Mouse (Mus musculus) spleen, postnatal 36 days (tissue): ENCODE results near the gene Slit1.

ENCODE experiments used
- DNase-seq, 2 experiments: peaks; one replicate each; pipeline ENCODE4 v3.0.0; 2022; ENCODE audit warnings: low spot score in 2 of 2, mixed read lengths in 1 of 2

Gene Slit1

GRCm38 (mm10) chr19:41656671-41657070 is 86.8 kb downstream of the Slit1 start:
- DNase-seq = no peak

GRCm38 (mm10) chr19:41655970-41656369 is 87.5 kb downstream of the Slit1 start:
- peak; percentile 38 to 55 for DNase-seq

GRCm38 (mm10) chr19:41655089-41655783 is 88.2 kb downstream of the Slit1 start:
- DNase-seq = no peak

GRCm38 (mm10) chr19:41651967-41652366 is 91.5 kb downstream of the Slit1 start:
- DNase-seq = no peak

GRCm38 (mm10) chr19:41649394-41649793 is 94.1 kb downstream of the Slit1 start:
- DNase-seq = peak; percentile 11 to 16

- peak; percentile 76 to 77 for DNase-seq
These were observed 96.4 kb downstream of the Slit1 start for GRCm38 (mm10) chr19:41646947-41647631.

GRCm38 (mm10) chr19:41643010-41643409 is 100.5 kb downstream of the Slit1 start:
- DNase-seq = peak; percentile 76 to 78

- no peak for DNase-seq
These were observed 108.5 kb downstream of the Slit1 start for GRCm38 (mm10) chr19:41634999-41635398.

GRCm38 (mm10) chr19:41634099-41634498 is 109.4 kb downstream of the Slit1 start:
- no peak for DNase-seq

DNA sequence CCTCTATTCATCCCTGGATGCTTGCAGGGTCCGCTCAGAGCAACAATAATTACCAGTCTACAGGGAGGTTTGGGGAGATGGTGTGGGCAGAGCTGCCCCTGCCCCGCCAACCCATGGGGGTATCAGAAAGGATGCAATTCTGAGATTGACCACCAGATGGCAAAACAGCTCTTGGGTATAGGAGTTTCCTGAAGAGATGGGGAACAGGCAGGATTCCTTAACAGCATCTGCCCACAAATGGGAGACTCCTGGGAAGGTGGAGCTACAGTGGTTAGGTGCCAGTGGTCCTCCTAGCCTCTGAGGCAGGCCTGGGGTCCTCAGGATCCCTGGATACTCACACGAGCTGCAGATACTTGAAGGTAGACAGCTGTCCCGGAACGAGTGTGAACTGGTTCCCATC is 113.9 kb downstream of the Slit1 start:
- DNase-seq = peak; percentile 47 to 53

GRCm38 (mm10) chr19:41628970-41629369 is 114.5 kb downstream of the Slit1 start:
- DNase-seq = no peak

DNA sequence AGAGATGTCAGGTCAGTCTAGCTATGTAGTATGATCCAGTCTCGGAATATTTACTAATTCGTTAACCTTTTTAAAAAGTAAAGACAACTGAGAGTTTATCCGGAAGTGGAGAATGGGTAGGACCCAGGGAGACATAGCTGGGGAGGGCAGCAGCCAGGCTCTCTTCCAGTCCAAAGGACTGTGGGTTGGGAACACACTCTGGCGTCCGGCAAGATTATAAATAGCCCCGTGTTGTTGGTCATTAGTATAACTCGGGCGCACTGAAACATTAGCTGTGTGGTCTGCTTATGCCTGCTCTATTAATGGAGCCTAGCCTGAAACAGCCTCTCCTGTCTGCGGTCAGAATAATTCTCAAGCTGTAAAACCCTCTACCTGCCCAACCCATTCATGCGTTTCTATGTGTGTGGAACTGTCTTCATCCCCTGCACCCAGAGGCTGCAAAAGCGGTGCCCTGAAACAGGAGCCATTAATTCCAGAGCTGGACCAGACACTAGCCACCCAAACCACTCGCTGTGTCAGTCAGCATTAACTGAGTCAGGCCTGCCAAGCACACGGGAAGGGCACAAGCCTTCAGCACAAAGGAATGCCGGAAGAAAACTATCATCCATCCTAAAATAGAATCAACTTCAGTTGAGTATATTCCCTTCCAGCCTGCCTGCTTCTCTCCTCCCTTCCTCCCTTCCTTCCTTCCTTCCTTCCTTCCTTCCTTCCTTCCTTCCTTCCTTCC is 122.9 kb downstream of the Slit1 start:
- DNase-seq = no peak

- peak in 1 of 2 experiments; percentile 26 for DNase-seq
These were observed 124.6 kb downstream of the Slit1 start for GRCm38 (mm10) chr19:41618771-41619385.

DNA sequence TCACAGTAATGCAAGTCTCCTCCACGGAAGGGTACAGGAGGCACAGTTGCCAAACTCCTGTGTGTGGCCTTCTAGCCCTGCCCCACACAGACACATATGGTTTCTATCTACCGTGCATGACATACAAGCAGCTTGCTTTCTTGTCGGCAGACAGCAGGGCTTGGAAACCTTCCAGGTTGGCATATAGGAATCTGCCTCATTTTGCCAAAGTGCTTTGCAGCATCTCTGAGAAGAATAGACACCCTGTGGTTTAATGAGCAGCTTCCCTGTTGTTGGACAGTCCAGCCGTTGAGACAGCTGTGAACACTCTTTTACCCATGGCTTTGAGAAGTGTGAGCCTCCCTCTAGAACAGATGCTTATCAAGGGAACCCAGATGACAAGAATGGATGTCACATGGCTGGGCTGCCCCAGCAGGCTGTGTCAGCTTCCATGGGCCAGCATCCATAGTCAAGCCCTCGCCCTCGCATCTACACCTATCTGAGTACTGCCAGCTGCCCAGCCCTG is 125.3 kb downstream of the Slit1 start:
- DNase-seq = no peak

GRCm38 (mm10) chr19:41617102-41617501 is 126.4 kb downstream of the Slit1 start:
- no peak for DNase-seq

DNA sequence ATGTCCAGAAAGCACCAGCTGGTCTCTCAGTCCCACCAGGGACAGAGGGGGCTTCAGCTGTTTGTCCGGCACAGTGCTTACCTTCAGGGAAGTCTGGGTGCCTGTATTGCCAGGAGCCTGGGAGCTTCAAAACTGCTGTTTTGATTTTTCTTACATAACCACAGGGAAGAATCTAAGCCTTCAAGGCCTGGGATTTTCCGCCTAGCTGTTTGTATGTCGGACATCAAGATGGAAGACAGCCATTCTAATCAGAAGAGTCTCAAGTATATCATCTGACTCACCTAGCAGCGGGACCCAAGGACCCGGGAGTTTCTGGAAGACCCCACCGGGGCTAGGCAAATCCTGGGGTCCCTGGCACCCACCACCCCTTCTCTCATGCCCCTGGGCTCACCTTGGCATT is 127.2 kb downstream of the Slit1 start:
- no peak for DNase-seq

DNA sequence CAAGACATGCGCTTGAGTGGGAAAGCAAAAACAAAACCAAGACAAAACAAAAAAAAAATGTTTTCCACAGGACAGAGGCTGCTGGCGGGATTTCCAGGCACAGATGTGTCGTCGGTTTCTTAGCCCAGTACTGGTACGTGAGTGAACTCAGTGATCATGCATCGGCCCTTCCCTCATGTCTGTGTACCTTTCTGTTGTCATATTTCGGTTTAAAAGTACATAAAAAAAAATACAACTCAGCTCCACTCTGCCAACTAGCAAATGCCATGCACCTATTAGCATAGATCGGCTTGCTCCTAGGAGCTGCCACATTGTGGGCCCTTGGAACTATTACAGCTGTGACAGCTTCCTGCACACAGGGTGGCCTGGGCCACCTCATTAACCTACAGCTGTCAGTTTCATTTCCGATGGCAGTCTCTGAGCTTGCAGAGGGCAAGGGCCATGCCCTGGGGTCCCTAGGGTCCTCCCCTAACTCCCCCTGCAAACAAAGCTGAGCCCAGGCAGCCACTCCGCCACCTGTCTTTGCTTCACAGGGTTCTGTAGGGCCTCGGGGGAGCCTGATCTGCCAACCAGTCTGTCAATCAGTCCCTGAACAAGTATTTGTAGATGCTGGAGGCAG is 127.8 kb downstream of the Slit1 start:
- DNase-seq = peak; percentile 87 to 90

DNA sequence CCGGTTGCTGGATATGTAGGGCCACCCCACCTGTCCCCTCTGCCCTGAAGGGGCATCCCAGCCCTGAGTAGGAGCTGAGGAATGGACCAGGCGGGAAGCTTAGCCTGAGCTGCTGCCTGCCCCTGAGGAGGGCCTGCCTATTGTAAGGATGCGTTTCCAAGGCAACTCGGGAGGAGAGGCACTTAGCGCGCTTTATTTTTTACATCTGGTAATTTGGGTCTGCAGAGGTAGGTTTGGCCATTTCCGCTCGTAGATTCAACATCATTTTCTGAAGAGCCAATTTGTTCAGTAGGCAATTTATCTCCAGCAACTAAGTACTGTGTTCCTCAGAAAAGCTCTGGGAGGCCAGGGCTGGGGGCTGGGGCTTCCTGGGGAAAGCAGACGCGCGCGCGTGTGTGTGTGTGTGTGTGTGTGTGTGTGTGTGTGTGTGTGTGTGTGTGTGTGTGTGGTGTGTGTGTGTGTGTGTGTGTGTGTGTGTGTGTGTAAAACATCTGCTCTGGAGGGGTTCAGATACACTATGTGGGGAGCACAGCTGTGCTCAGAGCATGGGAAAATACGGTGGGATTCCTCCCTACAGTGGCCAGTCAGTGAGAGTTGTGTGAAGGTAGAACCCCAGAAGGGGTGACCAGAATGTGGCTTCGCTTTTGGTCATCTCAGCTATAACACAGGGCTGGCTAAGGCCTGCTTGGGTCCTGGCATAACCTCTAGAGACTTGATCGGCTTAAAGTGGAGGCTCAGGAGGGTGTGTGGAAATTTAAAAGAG is 130.0 kb downstream of the Slit1 start:
- no peak for DNase-seq

DNA sequence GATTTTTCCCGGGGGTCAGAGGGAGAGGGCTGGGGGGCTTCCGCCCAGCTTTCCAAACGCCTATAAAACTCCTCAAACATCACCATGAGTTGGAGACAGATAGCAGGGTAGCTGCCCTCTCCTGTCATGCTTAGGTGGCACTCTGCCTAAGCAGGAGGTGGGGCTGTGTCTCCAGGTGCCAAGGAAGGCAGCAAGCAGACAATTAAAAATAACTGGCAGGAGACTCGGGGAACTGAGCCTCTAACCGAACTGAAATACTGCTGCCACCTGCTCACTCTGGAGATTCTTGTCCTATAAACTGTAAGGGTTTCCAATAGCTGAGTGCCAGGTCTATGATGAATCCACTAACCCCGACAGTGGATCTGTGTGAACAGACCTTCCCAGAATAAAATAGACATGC is 131.8 kb downstream of the Slit1 start:
- no peak for DNase-seq

- DNase-seq = no peak
These were observed 137.1 kb downstream of the Slit1 start for GRCm38 (mm10) chr19:41606208-41606987.
